Mouse (Mus musculus): Measurements from ENCODE around the gene Acad10. TPM values are rescaled to one million over a fixed set of nuclear protein-coding genes. Genes with fewer than 3 reads are reported as not detected.
A peak's percentile ranks its signal among the peaks of the same experiment; 100 is the strongest.

Acad10 gene
- polyA plus RNA-seq, 1 experiment = 23.2 TPM

DNA sequence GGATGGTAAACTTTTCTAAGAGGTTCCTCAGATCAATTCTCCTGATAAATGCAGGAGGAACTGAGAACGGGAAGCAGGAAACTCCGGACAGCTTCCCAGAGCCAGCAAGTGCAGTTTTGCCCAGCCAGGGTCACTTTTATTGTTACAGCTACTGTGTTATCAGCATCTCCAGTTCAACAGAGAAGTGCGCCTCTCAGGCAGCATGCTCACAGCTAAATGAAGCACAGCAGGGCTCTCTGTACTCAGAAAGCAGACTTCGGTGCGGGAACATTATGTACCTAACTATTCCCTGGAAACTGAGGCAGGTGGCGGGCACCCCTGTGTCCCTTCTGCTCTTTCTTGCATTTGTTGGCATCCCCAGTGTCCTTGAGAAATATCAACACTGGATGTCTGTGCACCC, 64.1 kb downstream of the Acad10 start:
- H3K27ac ChIP-seq (replicated peaks; ENCODE audit: low read depth, low read length) = 0 out of 2 replicates have a peak overlapping the region, but pooled peaks have one; percentile 8
- H3K4me3 ChIP-seq (ENCODE audit: insufficient read depth, low read depth, low read length) = no peak overlapping the region

GRCm38 (mm10) chr5:121595758-121596157, 64.6 kb downstream of the Acad10 start:
- Histone ChIP-seq H3K27ac (replicated peaks; ENCODE audit: low read depth, low read length) (no peak overlapping the region), H3K4me3 (ENCODE audit: insufficient read depth, low read depth, low read length) (no peak overlapping the region), H3K4me1 (ENCODE audit: control insufficient read depth, insufficient read depth, insufficient read length, low read length) (peaks cover 20% of the 10 kb centered on the region)

More for the DNA sequence above, 64.1 kb downstream of the Acad10 start:
- H3K4me1 ChIP-seq (ENCODE audit: control insufficient read depth, insufficient read depth, insufficient read length, low read length) = peaks cover 17% of the 10 kb centered on the region

- Histone ChIP-seq H3K4me1 (ENCODE audit: control insufficient read depth, insufficient read depth, insufficient read length, low read length) (peaks cover 20% of the 10 kb centered on the region), H3K4me3 (ENCODE audit: insufficient read depth, low read depth, low read length) (no peak overlapping the region), H3K27ac (replicated peaks; ENCODE audit: low read depth, low read length) (no peak overlapping the region)
Measured at GRCm38 (mm10) chr5:121594714-121595313, 65.5 kb downstream of the Acad10 start.

GRCm38 (mm10) chr5:121593451-121594401, 66.6 kb downstream of the Acad10 start, which contains the start of gene Aldh2:
TSS of gene Aldh2 (minus strand) at chr5:121593824.
- peak within 1 kb of the TSS; percentile 71 for H3K4me3 ChIP-seq (ENCODE audit: insufficient read depth, low read depth, low read length)
- H3K27ac ChIP-seq (replicated peaks; ENCODE audit: low read depth, low read length) = peak within 1 kb of the TSS; percentile 47
- peaks cover 20% of the 10 kb centered on the region for H3K4me1 ChIP-seq (ENCODE audit: control insufficient read depth, insufficient read depth, insufficient read length, low read length)

DNA sequence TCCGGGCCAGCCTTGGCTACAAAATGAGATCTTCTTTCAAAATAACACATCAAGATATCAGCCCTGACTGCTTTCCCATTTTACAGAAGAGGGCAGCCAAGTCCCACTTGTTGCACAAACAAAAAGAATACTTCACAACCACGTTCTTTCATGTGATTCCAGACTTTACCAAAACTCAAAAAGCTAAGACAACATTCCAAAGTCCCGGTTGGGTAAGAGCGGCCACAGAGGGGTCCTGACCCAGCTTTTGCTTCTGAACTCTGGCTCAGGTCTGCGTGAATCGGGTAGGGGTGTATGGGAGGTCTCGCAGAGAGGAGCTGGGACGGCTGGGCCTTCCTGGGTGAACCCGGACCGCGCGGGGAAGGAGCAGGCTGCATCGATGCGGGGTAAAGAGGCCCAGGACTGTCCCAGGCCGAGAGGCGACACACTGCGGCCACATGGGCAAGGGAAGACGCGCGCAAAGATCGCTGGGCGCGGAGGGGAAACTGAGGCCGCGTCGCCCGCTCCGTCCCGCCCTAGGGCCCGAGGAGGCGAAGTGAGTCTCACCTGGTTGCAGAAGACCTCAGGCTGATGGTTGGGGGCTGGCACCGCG, 67.4 kb downstream of the Acad10 start:
- Histone ChIP-seq H3K4me3 (ENCODE audit: insufficient read depth, low read depth, low read length) (peak overlapping the region; percentile 71), H3K4me1 (ENCODE audit: control insufficient read depth, insufficient read depth, insufficient read length, low read length) (peaks cover 20% of the 10 kb centered on the region), H3K27ac (replicated peaks; ENCODE audit: low read depth, low read length) (peak overlapping the region; percentile 47)

- Histone ChIP-seq H3K4me1 (ENCODE audit: control insufficient read depth, insufficient read depth, insufficient read length, low read length) (peaks cover 25% of the 10 kb centered on the region), H3K4me3 (ENCODE audit: insufficient read depth, low read depth, low read length) (peak overlapping the region; percentile 71), H3K27ac (replicated peaks; ENCODE audit: low read depth, low read length) (peak overlapping the region; percentile 53)
Measured at GRCm38 (mm10) chr5:121592064-121592815, 68.1 kb downstream of the Acad10 start.

DNA sequence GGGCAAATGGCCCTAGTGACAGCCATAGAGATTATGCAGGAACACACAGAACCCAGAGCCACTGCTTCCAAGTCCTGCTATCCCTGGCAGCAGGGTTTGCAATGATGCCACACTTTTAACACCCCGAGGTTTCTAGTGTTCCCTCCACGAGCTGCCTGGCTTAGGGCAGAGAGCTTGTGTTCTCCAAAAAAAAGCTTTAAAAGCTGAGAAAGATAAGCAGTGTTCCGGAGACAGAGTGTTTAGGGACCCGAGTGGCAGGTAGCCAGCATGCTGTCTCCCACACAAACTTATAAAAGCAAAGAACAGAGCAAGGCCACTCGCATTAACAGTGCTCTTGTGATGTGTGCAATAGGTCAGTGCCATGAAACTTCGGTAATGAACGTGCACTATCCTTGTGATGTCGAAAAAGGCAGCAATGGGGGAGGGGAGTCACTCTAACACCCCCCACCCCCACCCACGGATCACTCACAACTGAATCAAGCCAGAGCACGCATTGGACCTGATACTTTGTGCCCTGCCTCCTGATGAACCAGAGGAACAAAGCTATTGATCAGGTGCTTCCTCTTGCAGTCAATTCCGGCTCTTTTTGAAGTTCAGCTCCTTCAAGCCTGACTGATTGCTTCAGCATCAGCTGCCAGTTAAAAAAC, 68.8 kb downstream of the Acad10 start:
- Histone ChIP-seq H3K27ac (replicated peaks; ENCODE audit: low read depth, low read length) (peak overlapping the region; percentile 53), H3K4me3 (ENCODE audit: insufficient read depth, low read depth, low read length) (peak overlapping the region; percentile 71)

DNA sequence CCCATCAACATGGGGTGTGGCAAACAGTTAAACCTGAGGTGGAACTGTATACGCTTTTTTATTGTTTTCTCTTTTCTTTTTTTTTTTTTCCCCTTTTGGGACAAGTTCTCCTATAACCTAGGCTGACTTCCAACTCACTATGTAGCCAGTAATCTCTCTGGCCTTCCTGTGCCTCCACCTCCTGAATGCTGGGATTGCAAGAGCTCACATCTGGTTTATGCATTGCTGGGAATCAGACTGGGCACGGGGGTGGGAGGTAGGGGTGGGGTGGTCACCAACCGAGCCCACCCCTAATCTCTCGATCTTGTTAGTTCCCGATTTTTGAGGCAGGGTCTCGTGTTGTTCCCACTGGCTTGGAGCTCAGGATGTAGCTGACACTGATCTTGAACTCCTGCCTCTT, 70.4 kb downstream of the Acad10 start:
- H3K4me3 ChIP-seq (ENCODE audit: insufficient read depth, low read depth, low read length) = no peak overlapping the region
- 0 out of 2 replicates have a peak overlapping the region, but pooled peaks have one; percentile 0 for H3K27ac ChIP-seq (replicated peaks; ENCODE audit: low read depth, low read length)
- peaks cover 37% of the 10 kb centered on the region for H3K4me1 ChIP-seq (ENCODE audit: control insufficient read depth, insufficient read depth, insufficient read length, low read length)

More for the DNA sequence above, 68.8 kb downstream of the Acad10 start:
- peaks cover 27% of the 10 kb centered on the region for H3K4me1 ChIP-seq (ENCODE audit: control insufficient read depth, insufficient read depth, insufficient read length, low read length)

DNA sequence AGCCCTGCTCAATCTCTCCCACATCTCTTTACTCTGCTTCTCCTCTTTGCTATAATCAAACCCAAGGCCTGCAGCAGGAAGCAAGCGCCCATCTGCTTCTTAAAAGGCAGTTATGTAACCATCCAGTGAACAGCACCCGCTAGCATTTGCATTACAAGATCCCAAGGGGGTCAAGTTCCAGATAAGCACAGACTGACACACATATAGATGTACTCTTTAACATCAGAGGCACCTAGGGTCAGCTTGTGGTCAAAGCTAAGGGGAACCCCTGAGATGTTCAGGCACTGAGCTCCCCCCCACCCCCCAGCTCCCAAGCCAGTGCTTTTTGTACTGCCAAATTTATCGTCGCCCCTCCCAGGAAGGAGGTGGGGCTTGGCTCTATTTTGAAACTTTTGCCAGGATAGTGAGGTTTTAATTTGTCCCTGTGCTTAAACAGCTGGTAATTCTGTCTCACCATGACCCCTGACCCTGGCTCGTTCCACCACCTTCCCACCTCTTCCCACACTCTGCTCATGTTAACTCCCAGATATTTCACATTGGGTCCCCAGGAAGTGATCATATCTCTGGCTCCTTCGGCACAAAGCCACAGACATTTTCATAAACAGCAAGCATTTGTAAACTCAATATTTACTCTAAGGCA, 73.8 kb downstream of the Acad10 start:
- Histone ChIP-seq H3K4me1 (ENCODE audit: control insufficient read depth, insufficient read depth, insufficient read length, low read length) (peaks cover 31% of the 10 kb centered on the region), H3K27ac (replicated peaks; ENCODE audit: low read depth, low read length) (peak overlapping the region; percentile 97), H3K4me3 (ENCODE audit: insufficient read depth, low read depth, low read length) (peak overlapping the region; percentile 31; the same call in 1 of the 2 replicates)

DNA sequence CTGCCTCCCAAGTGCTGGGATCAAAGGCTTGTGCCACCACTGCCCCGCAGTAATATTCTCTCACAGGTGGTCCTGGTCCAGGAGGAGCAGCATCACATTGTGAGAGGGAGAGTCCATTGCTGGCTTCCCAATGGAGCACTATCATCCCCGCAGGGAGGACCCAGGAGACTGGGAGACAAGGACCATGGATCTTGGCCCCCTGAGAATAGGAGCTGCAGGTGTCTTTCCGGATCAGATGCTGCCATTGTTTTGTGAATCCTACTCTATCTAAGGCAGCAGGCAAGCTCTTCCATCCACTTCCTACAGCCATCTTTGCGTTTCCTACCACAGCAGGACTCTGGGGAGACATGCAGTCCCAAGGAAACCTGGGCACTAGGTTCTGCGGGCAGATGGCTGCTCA, 74.6 kb downstream of the Acad10 start:
- peaks cover 25% of the 10 kb centered on the region for H3K4me1 ChIP-seq (ENCODE audit: control insufficient read depth, insufficient read depth, insufficient read length, low read length)
- H3K4me3 ChIP-seq (ENCODE audit: insufficient read depth, low read depth, low read length) = no peak overlapping the region
- peak overlapping the region; percentile 97 for H3K27ac ChIP-seq (replicated peaks; ENCODE audit: low read depth, low read length)

- peak overlapping the region; percentile 97 for H3K27ac ChIP-seq (replicated peaks; ENCODE audit: low read depth, low read length)
- no peak overlapping the region for H3K4me3 ChIP-seq (ENCODE audit: insufficient read depth, low read depth, low read length)
- H3K4me1 ChIP-seq (ENCODE audit: control insufficient read depth, insufficient read depth, insufficient read length, low read length) = peaks cover 25% of the 10 kb centered on the region
Measured at GRCm38 (mm10) chr5:121585005-121585404, 75.3 kb downstream of the Acad10 start.

DNA sequence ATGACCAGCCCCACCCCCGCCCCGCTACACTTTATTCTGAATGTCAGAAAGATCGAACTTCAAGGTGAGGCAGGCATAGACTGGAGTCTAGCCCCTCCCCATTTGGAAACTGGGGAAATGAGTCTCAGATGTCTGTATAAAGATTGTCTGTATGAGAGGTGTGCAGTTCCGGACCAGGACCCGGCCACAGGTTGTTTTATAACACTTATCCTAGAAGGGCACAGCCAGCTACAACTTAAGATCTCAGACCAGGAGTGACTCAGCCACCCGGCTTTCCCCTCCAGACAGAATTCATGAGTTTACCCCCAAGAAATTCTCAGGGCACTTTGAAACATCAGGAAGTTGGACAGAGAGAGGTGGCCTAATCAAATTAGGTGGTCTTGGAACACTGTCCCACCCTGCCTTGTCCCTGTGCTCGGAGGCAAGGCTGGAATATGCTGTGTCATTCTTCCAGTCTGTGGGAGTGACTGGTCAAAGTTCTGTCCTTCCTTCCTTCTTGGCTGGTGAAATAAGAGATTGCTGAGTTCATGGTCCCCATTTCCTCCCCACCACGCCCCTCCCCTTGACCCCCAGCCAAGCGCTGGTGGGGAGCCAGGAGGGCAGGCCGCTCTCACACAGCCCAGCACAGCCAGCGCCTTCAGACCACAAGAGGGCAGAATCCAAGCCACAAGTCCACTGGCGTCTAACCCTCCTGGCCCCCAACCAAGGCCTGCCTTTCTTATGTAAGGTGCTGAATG, 76.4 kb downstream of the Acad10 start:
- H3K4me1 ChIP-seq (ENCODE audit: control insufficient read depth, insufficient read depth, insufficient read length, low read length) = peaks cover 25% of the 10 kb centered on the region
- peak overlapping the region; percentile 40 for H3K4me3 ChIP-seq (ENCODE audit: insufficient read depth, low read depth, low read length)
- peak overlapping the region; percentile 97 for H3K27ac ChIP-seq (replicated peaks; ENCODE audit: low read depth, low read length)

GRCm38 (mm10) chr5:121581945-121582344, 78.4 kb downstream of the Acad10 start:
- Histone ChIP-seq H3K4me3 (ENCODE audit: insufficient read depth, low read depth, low read length) (no peak overlapping the region), H3K4me1 (ENCODE audit: control insufficient read depth, insufficient read depth, insufficient read length, low read length) (peaks cover 21% of the 10 kb centered on the region)

More at GRCm38 (mm10) chr5:121581945-121582344, 78.4 kb downstream of the Acad10 start:
- no peak overlapping the region for H3K27ac ChIP-seq (replicated peaks; ENCODE audit: low read depth, low read length)

All from brown adipose tissue, adult 24 weeks (tissue).